ENCODE assay signal across 20 mouse cellular contexts in genomic region chr9:59666016-59666415, GRCm38 (mm10). TPM values are rescaled to one million over a fixed set of nuclear protein-coding genes. Genes with fewer than 3 reads are reported as not detected.
"Had no signal": no experiment of that assay in that cellular context is flagged by ENCODE, and none has a peak within 500 bp of the region (broad histone marks: within the 10 kb centered on the region; RNA-seq: fewer than 3 reads in every experiment).

No protein-coding gene starts in this region.

- H3K9me3 ChIP-seq: liver, embryonic 13.5 days; midbrain, embryonic 12.5 days; neural tube, embryonic 13.5 days; stomach, embryonic 15.5 days had no signal

- DNase-seq: kidney, postnatal 14 days; kidney, postnatal 4 days; layer of hippocampus, postnatal 36 days; liver, embryonic 13.5 days; lung, adult 2 months; lung, postnatal 14 days; lung, postnatal 4 days; retina, postnatal 1 day; right cerebral cortex, postnatal 25 days; spleen, adult 18-20 months; thymus, postnatal 25 days had no signal

- H3K27ac ChIP-seq: liver, embryonic 13.5 days; midbrain, embryonic 12.5 days; neural tube, embryonic 13.5 days; stomach, embryonic 15.5 days had no signal

- H3K4me3 ChIP-seq: left cerebral cortex, adult 2 months; liver, embryonic 13.5 days; midbrain, embryonic 12.5 days; myocyte; neural tube, embryonic 13.5 days; stomach, embryonic 15.5 days had no signal

- H3K9ac ChIP-seq: liver, embryonic 13.5 days; midbrain, embryonic 12.5 days; neural tube, embryonic 13.5 days; stomach, embryonic 15.5 days had no signal

- ATAC-seq: midbrain, embryonic 16.5 days had no signal

- H3K4me2 ChIP-seq: liver, embryonic 13.5 days; midbrain, embryonic 12.5 days; neural tube, embryonic 13.5 days; stomach, embryonic 15.5 days had no signal

- H3K27me3 ChIP-seq: midbrain, embryonic 12.5 days; neural tube, embryonic 13.5 days; stomach, embryonic 15.5 days had no signal

RNA-seq across cellular contexts. Expression of gene Gramd2, which starts 13.9 kb away (rescaled TPM):
- total RNA-seq: liver, adult 2 months; megakaryocyte progenitor cell, adult 5-6 weeks; megakaryocyte-erythroid progenitor cell, adult 5-6 weeks had no signal
